Mouse (Mus musculus) midbrain, embryonic 12.5 days (tissue): ENCODE measurements around the gene Efna2. TPM values are rescaled to one million over a fixed set of nuclear protein-coding genes. Genes with fewer than 3 reads are reported as not detected.

Experiments
- ATAC-seq: fragments of 200-750 bp; cut with Nextera tagmentation; 2 replicates; pipeline ENCODE4 v1.8.0; 2017; ENCODE audit warnings: low read depth, moderate TSS enrichment, moderate library complexity; ENCODE audit not compliant: low FRiP score
- H3K27ac ChIP-seq: fragments of 300-500 bp; sonication (generic); replicated peaks from 2 replicates; pipeline ENCODE4 v1.5.1; 2016; ENCODE audit warnings: mild to moderate bottlenecking
- H3K27me3 ChIP-seq: fragments of 300-500 bp; sonication (generic); 2 replicates; pipeline ENCODE4 v1.6.1; 2016; ENCODE audit warnings: mild to moderate bottlenecking
- H3K36me3 ChIP-seq: fragments of 300-500 bp; sonication (generic); 2 replicates; pipeline ENCODE4 v1.6.1; 2016
- H3K4me1 ChIP-seq: fragments of 300-500 bp; sonication (generic); 2 replicates; pipeline ENCODE4 v1.6.1; 2016
- H3K4me2 ChIP-seq: fragments of 300-500 bp; sonication (generic); replicated peaks from 2 replicates; pipeline ENCODE4 v1.6.1; 2016; ENCODE audit warnings: mild to moderate bottlenecking, moderate library complexity
- H3K4me3 ChIP-seq: fragments of 300-500 bp; sonication (generic); 2 replicates; pipeline ENCODE4 v1.5.1; 2016; ENCODE audit warnings: mild to moderate bottlenecking
- H3K9ac ChIP-seq: fragments of 300-500 bp; sonication (generic); replicated peaks from 2 replicates; pipeline ENCODE4 v1.6.1; 2016; ENCODE audit warnings: mild to moderate bottlenecking, moderate library complexity
- H3K9me3 ChIP-seq: fragments of 300-500 bp; sonication (generic); 2 replicates; pipeline ENCODE4 v1.6.1; 2016; ENCODE audit warnings: mild to moderate bottlenecking
- WGBS: fragments of 180-500 bp; shearing (Covaris S2); methylation state at CpG from one replicate; pipeline ENCODE4 v1.1.7; 2016; 5-methylcytosine and 5-hydroxymethylcytosine counted together
- polyA plus RNA-seq: library from polyadenylated mRNA; unstranded; fragments of >200 nt; fragmentation: Nextera tagmentation; extraction: Ambion mirVana; gene quantifications from 2 replicates; pipeline ENCODE4 v1.2.1, GENCODE M21; 2016

The Efna2 gene
- 114 and 127 TPM in 2 replicates for polyA plus RNA-seq

DNA sequence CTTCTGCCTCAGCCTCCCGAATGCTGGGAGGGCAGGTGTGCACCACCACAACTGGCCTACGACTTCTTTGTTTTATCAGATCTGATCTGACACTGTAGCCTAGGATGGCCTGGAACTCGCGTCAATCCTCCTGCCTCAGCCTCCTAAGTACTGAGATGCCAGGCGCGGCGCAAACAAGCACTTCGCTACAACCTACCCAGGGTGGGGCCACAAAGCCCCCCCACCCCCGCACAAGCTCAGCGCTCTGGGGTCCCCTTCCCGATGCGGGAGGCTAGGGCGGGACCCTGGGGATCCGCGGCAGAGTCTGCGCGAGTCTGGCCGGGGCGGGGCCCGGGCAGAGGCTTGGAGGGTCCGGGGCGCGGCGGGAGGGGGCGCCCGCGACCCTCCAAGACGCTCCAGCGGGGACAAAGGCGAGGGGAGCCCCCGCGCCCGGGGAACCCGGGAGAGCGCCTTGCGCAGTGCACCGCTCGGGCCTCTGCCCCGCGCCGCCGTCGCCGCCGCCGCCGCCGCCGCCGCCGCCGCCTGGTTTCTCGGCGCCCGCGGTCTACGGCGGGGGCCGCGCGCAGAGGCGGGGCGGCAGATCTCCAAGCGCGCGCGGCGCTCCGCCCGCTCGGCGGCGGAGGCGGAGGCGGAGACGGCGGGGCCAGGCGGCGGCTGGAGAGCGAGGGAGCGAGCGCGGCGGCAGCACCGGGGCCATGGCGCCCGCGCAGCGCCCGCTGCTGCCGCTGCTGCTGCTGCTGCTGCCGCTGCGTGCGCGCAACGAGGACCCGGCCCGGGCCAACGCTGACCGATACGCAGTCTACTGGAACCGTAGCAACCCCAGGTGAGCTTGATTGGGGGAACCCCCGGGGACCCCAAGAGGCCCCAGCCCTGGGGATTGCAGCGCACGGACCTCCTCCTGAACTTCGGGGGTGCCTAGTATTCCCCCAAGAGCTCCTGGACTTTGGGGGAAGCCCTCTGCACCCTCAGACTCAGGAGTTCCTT is at the start of gene Efna2:
Efna2 (plus strand) TSS at position 415 of the 984 bp plus-strand sequence.
- Histone ChIP-seq H3K27ac (peak within 1 kb of the TSS; percentile 91), H3K36me3 (peaks cover 27% of the 10 kb centered on the region), H3K4me2 (peak within 1 kb of the TSS; percentile 70), H3K27me3 (peaks cover 3% of the 10 kb centered on the region; the same call in 1 of the 2 replicates), H3K9ac (peak within 1 kb of the TSS; percentile 99), H3K9me3 (no peaks in the 10 kb centered on the region), H3K4me1 (peaks cover 51% of the 10 kb centered on the region), H3K4me3 (peak within 1 kb of the TSS; percentile 96)
- WGBS, result 2% methylated on average over 67 of the region's 106 CpGs
- peak; percentile 87 for ATAC-seq

DNA sequence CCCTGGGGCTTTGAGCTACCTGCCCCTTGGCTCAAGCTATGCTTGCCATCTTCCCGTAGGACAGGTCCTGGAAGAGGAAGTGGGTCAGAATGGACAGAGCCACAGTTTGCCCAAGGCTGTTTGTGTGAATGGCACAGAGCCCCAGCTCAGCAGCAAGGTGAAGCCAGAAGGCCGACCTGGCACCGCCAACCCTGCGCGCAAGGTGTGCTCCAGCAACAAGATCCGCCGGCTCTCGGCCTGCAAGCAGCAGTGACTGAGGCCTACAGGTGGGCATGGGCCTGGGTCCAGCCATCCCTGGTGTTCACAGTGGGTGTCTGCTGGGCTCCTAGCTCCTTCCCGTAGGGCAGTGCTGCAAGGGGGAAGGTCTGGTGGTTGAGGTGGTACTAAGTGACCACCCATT is 49.4 kb upstream of the Efna2 start:
- Histone ChIP-seq H3K27me3 (peaks cover 42% of the 10 kb centered on the region), H3K9me3 (no peaks in the 10 kb centered on the region), H3K9ac (no peak overlapping the region), H3K4me3 (no peak overlapping the region), H3K4me2 (no peak overlapping the region), H3K27ac (no peak overlapping the region), H3K36me3 (peaks cover 100% of the 10 kb centered on the region), H3K4me1 (peaks cover 23% of the 10 kb centered on the region)
- no peak for ATAC-seq
- WGBS, result 96% methylated on average over 9 of the region's 9 CpGs

DNA sequence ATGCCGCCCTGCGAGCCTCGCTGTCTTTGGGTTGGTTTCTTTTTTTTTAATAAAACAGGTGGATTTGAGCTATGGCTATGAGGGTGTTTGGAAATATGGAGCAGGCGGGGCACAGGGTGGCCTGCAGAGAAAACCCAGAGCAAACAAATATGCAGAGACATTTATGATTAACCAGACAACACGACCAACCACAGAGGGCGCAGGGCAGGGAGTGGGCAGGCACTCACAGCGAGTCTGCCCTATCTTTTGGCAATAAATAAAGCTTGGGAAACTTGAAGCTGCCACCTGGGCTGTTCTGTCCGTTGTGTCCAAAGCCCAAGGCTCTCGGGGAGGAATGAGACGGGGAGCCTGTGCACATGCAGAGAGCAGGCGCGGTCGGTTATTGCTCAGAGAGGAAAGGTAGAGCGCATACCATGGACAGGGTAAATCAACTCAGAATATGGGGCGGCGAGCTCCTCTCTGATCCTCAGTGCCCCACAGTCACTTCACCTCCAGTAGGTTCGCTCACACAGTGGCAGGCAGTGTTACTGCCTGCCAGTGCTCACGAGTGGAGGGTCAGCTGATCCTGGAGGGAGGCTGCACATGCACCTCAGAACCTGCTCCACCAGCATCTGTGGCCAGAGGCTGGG is 48.8 kb upstream of the Efna2 start:
- Histone ChIP-seq H3K4me3 (no peak overlapping the region), H3K9me3 (no peaks in the 10 kb centered on the region), H3K9ac (no peak overlapping the region), H3K36me3 (peaks cover 97% of the 10 kb centered on the region), H3K27ac (no peak overlapping the region), H3K4me2 (no peak overlapping the region), H3K4me1 (peaks cover 23% of the 10 kb centered on the region), H3K27me3 (peaks cover 49% of the 10 kb centered on the region)
- 89% methylated on average over 18 of the region's 18 CpGs for WGBS
- ATAC-seq, result no peak

DNA sequence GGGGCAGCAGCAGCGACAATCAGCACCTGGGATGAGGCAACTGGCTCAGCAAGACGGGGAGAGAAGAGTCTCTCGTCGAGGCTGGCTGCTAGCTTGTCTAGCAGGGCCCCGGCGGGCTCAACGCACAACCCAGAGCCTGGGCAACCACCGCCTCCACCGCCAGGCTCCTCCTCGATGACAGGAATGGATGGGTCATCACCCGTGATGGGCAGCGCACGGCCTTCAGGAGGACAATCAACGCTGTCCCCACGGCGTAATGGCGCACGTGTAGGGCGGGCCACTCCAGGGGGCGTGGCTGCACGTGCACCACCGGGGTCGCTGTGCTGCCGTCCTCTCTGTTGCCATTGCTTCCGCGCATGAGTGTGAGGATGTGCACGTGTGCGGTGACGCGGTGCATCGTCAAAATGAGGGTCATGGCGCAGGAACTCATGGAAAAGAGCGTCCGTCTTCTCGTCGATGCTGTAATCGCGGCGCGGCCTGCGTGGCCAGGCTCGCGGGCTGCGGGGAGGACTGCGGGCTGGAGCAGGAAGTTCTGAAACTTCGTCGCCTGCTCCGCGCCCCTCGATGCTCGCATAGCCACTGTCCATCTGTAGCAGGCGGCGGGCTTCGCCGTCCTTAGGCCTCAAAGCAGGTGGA is 47.8 kb upstream of the Efna2 start:
- Histone ChIP-seq H3K27ac (no peak overlapping the region), H3K4me2 (peak overlapping the region; percentile 34), H3K27me3 (peaks cover 58% of the 10 kb centered on the region), H3K9me3 (no peaks in the 10 kb centered on the region), H3K9ac (peak overlapping the region; percentile 17; the same call in 1 of the 2 replicates), H3K4me3 (peak overlapping the region; percentile 6; the same call in 1 of the 2 replicates), H3K4me1 (peaks cover 27% of the 10 kb centered on the region), H3K36me3 (peaks cover 88% of the 10 kb centered on the region)
- peak; percentile 25; the same call in 1 of the 2 replicates for ATAC-seq
- 11% methylated on average over 51 of the region's 55 CpGs for WGBS

DNA sequence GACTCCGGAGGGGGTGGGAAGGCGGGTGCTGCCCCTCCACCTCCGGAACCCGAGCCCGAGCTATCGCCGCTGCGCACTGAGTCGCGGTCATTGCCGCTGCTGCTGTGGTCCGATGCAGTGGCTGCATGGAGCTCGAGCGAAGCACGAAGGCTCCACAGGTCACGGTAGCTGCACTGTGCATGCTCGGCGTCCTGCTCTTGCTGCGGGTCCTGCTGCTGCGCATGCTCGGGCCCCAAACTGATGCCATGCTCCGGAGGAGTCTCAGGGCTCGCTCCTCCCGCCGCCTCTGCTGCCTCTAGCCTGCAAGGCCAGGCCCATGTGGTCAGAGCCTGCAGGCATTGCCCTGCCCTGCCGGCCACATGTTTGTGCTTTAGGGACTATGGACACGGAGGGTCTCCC is 47.3 kb upstream of the Efna2 start:
- ATAC-seq, result no peak
- Histone ChIP-seq H3K27me3 (peaks cover 63% of the 10 kb centered on the region), H3K9ac (peak overlapping the region; percentile 17; the same call in 1 of the 2 replicates), H3K4me2 (peak overlapping the region; percentile 34), H3K36me3 (peaks cover 83% of the 10 kb centered on the region), H3K4me1 (peaks cover 32% of the 10 kb centered on the region), H3K9me3 (no peaks in the 10 kb centered on the region), H3K27ac (no peak overlapping the region), H3K4me3 (peak overlapping the region; percentile 6; the same call in 1 of the 2 replicates)
- WGBS, result 31% methylated on average over 21 of the region's 27 CpGs

DNA sequence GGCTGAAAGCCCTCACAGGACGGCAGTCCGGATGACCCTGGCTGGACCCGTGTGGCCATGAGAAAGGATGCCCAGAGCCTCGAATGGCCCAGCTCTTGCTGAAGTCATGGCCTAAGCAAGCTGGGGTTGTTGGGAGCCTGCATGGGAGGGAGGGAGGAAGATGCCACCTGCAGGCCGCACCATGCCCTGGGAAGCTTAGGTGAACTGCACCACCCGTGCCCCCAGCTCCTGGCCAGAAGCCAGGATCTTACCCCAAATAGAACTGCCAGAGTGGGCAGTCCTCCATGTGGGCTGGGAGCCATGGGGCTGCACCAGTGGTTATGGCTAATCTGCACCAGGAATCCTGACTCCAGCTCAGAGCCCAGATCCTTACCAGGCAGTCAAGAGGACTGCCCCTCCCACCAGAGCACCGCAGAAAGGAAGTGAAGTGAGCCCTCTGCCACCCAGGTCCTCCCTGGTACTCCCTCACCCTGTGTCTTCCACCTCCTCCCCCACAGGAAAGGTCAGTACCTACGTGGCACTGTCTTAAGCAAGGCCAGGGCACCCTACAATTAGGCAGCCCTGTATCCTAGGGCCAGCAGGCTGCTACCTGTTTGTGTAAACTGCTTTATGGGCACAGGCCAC is 45.9 kb upstream of the Efna2 start:
- no peaks in the 10 kb centered on the region for H3K9me3 ChIP-seq
- no peak overlapping the region for H3K9ac ChIP-seq
- peaks cover 71% of the 10 kb centered on the region for H3K27me3 ChIP-seq
- WGBS, result 76% methylated on average over 8 of the region's 8 CpGs
- peaks cover 69% of the 10 kb centered on the region for H3K36me3 ChIP-seq
- H3K27ac ChIP-seq, result no peak overlapping the region
- no peak overlapping the region for H3K4me3 ChIP-seq
- ATAC-seq, result no peak
- peaks cover 46% of the 10 kb centered on the region for H3K4me1 ChIP-seq
- no peak overlapping the region for H3K4me2 ChIP-seq

DNA sequence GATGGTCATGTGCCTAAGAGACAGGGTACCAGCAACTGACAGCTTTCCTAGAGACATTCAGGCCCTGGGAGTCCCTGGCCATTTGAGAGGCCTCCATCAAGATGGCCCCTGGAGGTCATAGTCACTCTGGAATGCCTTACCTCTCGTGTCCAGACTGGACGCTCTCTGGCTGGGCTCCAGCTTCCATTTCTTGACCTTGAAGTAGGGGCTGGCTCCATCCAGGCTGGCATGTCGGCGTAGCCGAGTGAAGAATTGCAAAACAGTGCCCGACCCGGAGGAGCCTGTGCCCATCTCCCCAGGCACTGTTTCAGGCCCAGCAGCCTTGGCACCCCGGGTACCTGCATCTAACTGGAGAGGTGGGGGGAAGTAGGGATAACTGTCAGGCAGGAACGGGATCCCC is 44.9 kb upstream of the Efna2 start:
- ATAC-seq, result no peak
- Histone ChIP-seq H3K9me3 (no peaks in the 10 kb centered on the region), H3K4me3 (no peak overlapping the region), H3K36me3 (peaks cover 58% of the 10 kb centered on the region), H3K4me1 (peaks cover 54% of the 10 kb centered on the region), H3K9ac (no peak overlapping the region), H3K27ac (no peak overlapping the region), H3K4me2 (no peak overlapping the region), H3K27me3 (peaks cover 73% of the 10 kb centered on the region)
- WGBS, result 90% methylated on average over 9 of the region's 9 CpGs

DNA sequence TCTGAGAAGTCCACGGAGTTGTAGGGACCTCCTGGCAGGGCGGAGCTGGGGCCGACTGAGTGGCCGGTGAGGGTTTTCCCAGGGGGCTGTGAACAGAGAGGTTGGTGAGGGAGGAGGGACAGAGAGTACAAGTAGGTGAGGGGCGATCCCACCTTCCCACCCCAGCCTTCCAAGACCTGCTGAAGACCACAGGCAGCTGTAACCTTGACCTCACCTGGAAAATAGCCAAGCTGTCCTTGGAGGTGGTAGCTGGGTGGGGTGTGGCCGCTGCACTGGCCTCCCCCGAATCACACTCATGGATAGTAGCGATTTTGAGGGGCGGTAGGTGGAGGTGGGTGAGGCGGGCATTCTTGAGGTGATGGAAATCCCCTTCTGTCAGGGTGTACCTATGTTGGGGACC is 44.1 kb upstream of the Efna2 start:
- no peaks in the 10 kb centered on the region for H3K9me3 ChIP-seq
- H3K27me3 ChIP-seq, result peaks cover 69% of the 10 kb centered on the region
- H3K27ac ChIP-seq, result no peak overlapping the region
- peaks cover 51% of the 10 kb centered on the region for H3K36me3 ChIP-seq
- H3K4me2 ChIP-seq, result no peak overlapping the region
- H3K4me1 ChIP-seq, result peaks cover 56% of the 10 kb centered on the region
- WGBS, result 94% methylated on average over 10 of the region's 10 CpGs
- H3K9ac ChIP-seq, result no peak overlapping the region
- ATAC-seq, result no peak
- no peak overlapping the region for H3K4me3 ChIP-seq

DNA sequence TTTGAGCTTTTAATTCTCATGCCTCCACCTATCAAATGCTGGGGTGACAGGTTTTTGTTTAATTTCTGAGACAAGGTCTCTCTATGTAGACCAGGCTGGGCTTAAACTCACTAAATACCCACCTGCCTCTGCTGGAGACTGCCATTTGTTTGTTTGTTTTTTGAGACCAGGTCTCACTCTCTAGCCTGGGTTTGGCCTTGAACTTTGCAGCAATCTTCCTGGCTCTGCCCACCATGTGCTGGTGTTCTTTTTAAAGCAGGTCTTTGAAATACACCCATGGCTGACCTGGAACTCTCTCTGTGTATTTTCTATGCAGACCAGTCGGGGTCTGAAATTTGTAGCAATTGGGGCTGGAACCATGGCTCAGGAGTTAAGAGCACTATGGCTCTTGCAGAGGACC is 43.6 kb upstream of the Efna2 start:
- Histone ChIP-seq H3K4me2 (no peak overlapping the region), H3K9me3 (no peaks in the 10 kb centered on the region), H3K9ac (no peak overlapping the region), H3K4me1 (peaks cover 59% of the 10 kb centered on the region), H3K27ac (no peak overlapping the region), H3K36me3 (peaks cover 46% of the 10 kb centered on the region), H3K4me3 (no peak overlapping the region), H3K27me3 (peaks cover 67% of the 10 kb centered on the region)
- WGBS, result 93% methylated on average over 1 of the region's 1 CpGs
- ATAC-seq, result no peak

DNA sequence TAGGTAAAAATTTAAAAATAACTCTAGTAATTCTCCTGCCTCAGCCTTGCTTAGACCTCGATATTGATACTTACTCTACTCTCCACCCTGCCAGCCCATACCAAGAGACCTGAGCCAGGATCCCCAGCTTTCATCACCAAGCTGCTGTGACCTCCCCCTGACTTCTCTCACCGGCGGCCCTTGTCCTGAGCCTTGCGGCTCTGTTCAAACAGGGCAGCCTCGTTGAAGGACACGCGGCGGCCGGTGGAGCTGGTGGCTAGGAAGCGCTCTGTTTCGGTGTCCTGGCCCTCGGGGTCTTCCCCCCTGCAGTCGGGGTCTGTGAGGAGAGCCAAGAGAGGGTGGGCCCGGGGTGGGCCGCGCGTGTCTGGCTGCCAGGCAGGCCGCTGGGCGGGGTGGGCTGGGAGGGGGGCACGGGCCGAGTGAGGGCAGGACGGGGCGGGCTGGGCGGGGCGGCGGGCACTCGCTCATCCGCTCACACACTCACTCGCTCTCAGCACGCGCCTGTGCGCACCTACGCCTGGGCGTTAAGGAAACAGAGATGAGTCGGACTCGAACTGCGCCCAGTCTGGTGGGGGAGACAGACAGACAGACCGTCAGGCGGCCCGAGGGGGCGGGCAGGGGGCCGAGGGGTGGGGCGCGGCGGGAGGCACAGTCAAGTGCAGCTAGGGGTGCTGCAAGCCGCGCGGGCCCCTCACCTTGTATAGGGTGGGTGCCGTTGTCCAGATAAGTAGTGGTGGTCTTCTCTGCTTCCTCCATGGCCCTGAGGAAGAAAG is 42.9 kb upstream of the Efna2 start:
- no peak for ATAC-seq
- Histone ChIP-seq H3K36me3 (peaks cover 39% of the 10 kb centered on the region), H3K27me3 (peaks cover 60% of the 10 kb centered on the region), H3K9ac (peak overlapping the region; percentile 86), H3K9me3 (no peaks in the 10 kb centered on the region), H3K27ac (no peak overlapping the region), H3K4me1 (peaks cover 60% of the 10 kb centered on the region), H3K4me2 (peak overlapping the region; percentile 95), H3K4me3 (peak overlapping the region; percentile 66)
- 14% methylated on average over 49 of the region's 49 CpGs for WGBS
